Mouse (Mus musculus) midbrain, postnatal 0 days (tissue): ENCODE measurements around the gene Slc25a33. TPM values are rescaled to one million over a fixed set of nuclear protein-coding genes. Genes with fewer than 3 reads are reported as not detected.

Experiments
- ATAC-seq: fragments of 200-750 bp; cut with Nextera tagmentation; 2 replicates; pipeline ENCODE4 v1.8.0; 2017; ENCODE audit warnings: moderate number of reproducible peaks, mild to moderate bottlenecking, moderate TSS enrichment, moderate library complexity; ENCODE audit not compliant: low FRiP score
- DNase-seq: peaks from one replicate; pipeline ENCODE4 v3.0.0-alpha.2; 2015; ENCODE audit warnings: low spot score
- H3K27ac ChIP-seq: fragments of 300-500 bp; sonication (generic); 2 replicates; pipeline ENCODE4 v1.5.1; 2014; ENCODE audit warnings: low read depth, mild to moderate bottlenecking, low read length, mixed read lengths
- H3K27me3 ChIP-seq: fragments of 300-500 bp; sonication (generic); 2 replicates; pipeline ENCODE4 v1.6.1; 2014; ENCODE audit warnings: low read length, control low read depth, mixed read lengths; ENCODE audit not compliant: insufficient read depth
- H3K36me3 ChIP-seq: fragments of 300-500 bp; sonication (generic); 2 replicates; pipeline ENCODE4 v1.6.1; 2014; ENCODE audit warnings: low read length, control low read depth, mixed read lengths; ENCODE audit not compliant: insufficient read depth
- H3K4me1 ChIP-seq: fragments of 300-500 bp; sonication (generic); 2 replicates; pipeline ENCODE4 v1.6.1; 2014; ENCODE audit warnings: mild to moderate bottlenecking, control low read depth, antibody characterized with exemption, low read length, mixed read lengths; ENCODE audit not compliant: insufficient read depth
- H3K4me2 ChIP-seq: fragments of 300-500 bp; sonication (generic); 2 replicates; pipeline ENCODE4 v1.6.1; 2014; ENCODE audit warnings: low read depth, mild to moderate bottlenecking, low read length, mixed read lengths; ENCODE audit not compliant: poor library complexity, severe bottlenecking
- H3K4me3 ChIP-seq: fragments of 300-500 bp; sonication (generic); 2 replicates; pipeline ENCODE4 v1.5.1; 2014; ENCODE audit warnings: low read depth, mild to moderate bottlenecking, low read length, moderate library complexity
- H3K9ac ChIP-seq: fragments of 300-500 bp; sonication (generic); replicated peaks from 2 replicates; pipeline ENCODE4 v1.6.1; 2014; ENCODE audit warnings: mild to moderate bottlenecking, low read length, moderate library complexity, mixed read lengths; ENCODE audit not compliant: poor library complexity, severe bottlenecking
- H3K9me3 ChIP-seq: fragments of 300-500 bp; sonication (generic); 2 replicates; pipeline ENCODE4 v1.6.1; 2016; ENCODE audit warnings: low read length, control low read depth
- CTCF ChIP-seq: IDR thresholded peaks from 2 replicates; pipeline ENCODE4 v1.5.1; 2016; ENCODE audit warnings: antibody characterized with exemption, mild to moderate bottlenecking
- WGBS: fragments of 180-500 bp; shearing (Covaris S2); extraction: QIAGEN DNeasy Blood & Tissue Kit; methylation state at CpG from one replicate; pipeline ENCODE4 v1.1.7; 2014; 5-methylcytosine and 5-hydroxymethylcytosine counted together
- polyA plus RNA-seq: library from polyadenylated mRNA; unstranded; fragments of >200 nt; fragmentation: Nextera tagmentation; extraction: Ambion mirVana; gene quantifications from 2 replicates; pipeline ENCODE4 v1.2.1, GENCODE M21; 2015
- total RNA-seq: library from RNA; depleted of rRNA; stranded (reverse); fragments of >200 nt; gene quantifications from 2 replicates; pipeline ENCODE4 v1.2.3, GENCODE M21; 2014

Gene Slc25a33
- total and polyA plus RNA-seq, 2 experiments from 2014 or later, result 16.6 to 32.7 TPM

DNA sequence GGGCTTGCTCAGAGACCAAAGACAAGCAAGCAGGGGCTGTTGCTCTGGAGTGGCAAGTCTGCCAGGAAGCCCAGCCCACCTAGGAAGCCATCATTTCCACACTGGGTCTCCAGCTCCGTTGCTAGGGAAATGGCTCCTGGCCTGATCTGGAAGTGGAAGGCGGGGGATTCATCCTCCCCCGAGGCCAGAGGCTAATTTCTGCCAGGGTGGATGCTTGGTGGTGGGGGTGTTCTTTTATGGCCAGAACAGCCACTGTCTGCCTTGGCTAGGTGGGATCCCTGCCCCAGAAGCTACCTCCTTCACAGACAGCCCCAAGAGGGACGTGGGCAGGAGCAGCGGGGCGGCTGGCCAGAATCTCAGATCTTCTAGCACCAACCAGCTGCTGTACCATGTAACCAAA is 40.3 kb downstream of the Slc25a33 start:
- 36% methylated on average over 6 of the region's 6 CpGs for WGBS
- DNase-seq (peak; percentile 69), ATAC-seq (no peak)
- H3K4me3 ChIP-seq, result no peak overlapping the region
- no peaks in the 10 kb centered on the region for H3K27me3 ChIP-seq
- peaks cover 26% of the 10 kb centered on the region for H3K36me3 ChIP-seq
- peak overlapping the region; percentile 31 for H3K4me2 ChIP-seq
- peak overlapping the region; percentile 21; the same call in 1 of the 2 replicates for H3K27ac ChIP-seq
- no peaks in the 10 kb centered on the region for H3K9me3 ChIP-seq
- H3K9ac ChIP-seq, result no peak overlapping the region; the same call in 1 of the 2 replicates
- TF ChIP-seq CTCF, result no peak
- H3K4me1 ChIP-seq, result peaks cover 34% of the 10 kb centered on the region

DNA sequence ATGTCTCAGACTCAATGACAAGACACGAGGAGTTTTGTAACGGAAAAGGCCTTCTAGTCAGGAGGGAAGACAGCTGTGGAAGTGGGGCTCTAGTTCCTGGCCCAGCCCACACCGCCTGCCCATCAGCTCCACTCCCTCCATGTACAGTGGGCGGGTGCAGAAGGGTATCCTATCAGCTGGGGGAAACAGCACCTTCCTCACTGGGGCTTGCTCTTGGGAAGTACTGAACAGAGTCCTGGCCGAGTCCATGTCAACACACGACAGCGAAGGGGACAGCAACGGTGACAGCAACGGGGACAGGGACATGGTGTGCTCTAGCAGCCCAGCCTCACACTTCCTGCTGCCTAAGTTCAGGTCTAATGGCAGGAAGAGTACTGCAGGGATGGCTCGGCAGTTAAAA is 41.3 kb downstream of the Slc25a33 start:
- Histone ChIP-seq H3K9ac (no peak overlapping the region), H3K4me3 (no peak overlapping the region), H3K27ac (no peak overlapping the region), H3K4me2 (no peak overlapping the region), H3K9me3 (no peaks in the 10 kb centered on the region), H3K36me3 (peaks cover 31% of the 10 kb centered on the region), H3K27me3 (no peaks in the 10 kb centered on the region), H3K4me1 (peaks cover 34% of the 10 kb centered on the region)
- ATAC-seq, result no peak
- TF ChIP-seq CTCF, result no peak
- WGBS, result 73% methylated on average over 10 of the region's 10 CpGs
- no peak for DNase-seq

DNA sequence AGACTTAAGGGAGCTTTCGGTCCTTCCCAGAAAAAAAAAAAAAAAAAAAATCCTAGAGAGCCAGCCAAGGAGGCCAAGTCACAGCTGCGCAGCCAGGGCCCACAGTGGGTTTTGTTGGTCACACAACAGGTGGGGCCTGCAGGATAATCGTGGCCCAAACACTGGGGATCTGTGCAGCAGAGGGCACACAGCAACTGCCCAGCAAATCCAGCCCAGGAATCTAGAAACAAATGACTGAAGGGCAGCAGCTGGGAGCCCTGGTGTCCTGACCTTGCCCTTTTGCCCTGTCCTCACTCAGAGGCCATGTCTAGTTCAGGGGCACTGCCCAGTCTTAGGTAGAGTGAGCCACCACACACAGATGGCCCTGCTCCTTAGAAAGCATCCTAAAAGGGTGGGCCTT is 41.8 kb downstream of the Slc25a33 start:
- peaks cover 36% of the 10 kb centered on the region for H3K36me3 ChIP-seq
- H3K27ac ChIP-seq, result no peak overlapping the region
- H3K4me2 ChIP-seq, result no peak overlapping the region
- H3K9me3 ChIP-seq, result no peaks in the 10 kb centered on the region
- H3K4me1 ChIP-seq, result peaks cover 34% of the 10 kb centered on the region
- H3K27me3 ChIP-seq, result no peaks in the 10 kb centered on the region
- WGBS, result 87% methylated on average over 3 of the region's 3 CpGs
- no peak for TF ChIP-seq CTCF
- H3K9ac ChIP-seq, result no peak overlapping the region
- ATAC-seq (no peak), DNase-seq (no peak)
- no peak overlapping the region for H3K4me3 ChIP-seq

DNA sequence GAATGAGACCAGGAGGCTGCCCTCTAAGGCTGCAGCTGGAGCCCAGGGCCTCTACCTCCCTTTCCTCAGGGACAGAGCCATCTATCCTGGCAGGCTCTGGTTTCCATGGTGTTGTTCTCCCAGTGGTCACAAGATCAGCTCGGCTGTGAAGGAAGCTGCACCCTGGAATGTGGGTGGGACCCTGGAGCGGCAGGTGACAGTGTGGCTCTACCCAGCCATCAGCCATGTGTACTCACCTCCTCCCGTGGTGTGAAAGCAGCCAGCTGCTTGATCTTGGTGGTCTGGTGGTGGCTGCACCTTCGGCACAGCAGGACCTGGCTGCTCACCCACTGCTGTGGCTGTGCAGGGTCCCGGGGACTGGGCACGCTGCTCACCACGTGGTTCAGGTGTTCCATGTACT is 43.2 kb downstream of the Slc25a33 start:
- H3K9ac ChIP-seq, result no peak overlapping the region
- peaks cover 25% of the 10 kb centered on the region for H3K4me1 ChIP-seq
- H3K4me2 ChIP-seq, result no peak overlapping the region
- H3K27me3 ChIP-seq, result no peaks in the 10 kb centered on the region
- H3K36me3 ChIP-seq, result peaks cover 50% of the 10 kb centered on the region
- TF ChIP-seq CTCF, result no peak
- WGBS, result 79% methylated on average over 7 of the region's 7 CpGs
- H3K9me3 ChIP-seq, result no peaks in the 10 kb centered on the region
- H3K27ac ChIP-seq, result no peak overlapping the region
- ATAC-seq (no peak), DNase-seq (no peak)
- no peak overlapping the region for H3K4me3 ChIP-seq

DNA sequence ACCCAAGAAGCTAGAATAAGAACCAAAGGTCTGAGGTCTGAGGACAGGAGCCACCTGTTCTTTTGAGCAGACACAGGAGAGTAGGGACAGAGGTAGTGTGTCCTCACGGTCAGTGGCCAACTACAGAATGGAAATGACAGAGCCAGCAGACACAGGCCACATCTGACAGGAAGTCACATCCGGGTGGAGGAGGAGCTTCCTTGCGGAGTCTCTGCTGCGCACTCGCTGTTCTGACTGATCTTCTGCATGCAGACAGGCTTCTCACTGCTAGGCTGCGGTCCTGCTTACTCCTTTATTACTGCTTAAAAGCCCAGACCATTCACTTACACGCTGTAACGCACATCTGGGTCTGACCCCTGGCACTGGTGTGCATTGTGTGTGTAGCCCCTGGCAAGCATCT is 45.3 kb downstream of the Slc25a33 start:
- TF ChIP-seq CTCF, result no peak
- peaks cover 5% of the 10 kb centered on the region; the same call in 1 of the 2 replicates for H3K4me1 ChIP-seq
- no peak for DNase-seq

DNA sequence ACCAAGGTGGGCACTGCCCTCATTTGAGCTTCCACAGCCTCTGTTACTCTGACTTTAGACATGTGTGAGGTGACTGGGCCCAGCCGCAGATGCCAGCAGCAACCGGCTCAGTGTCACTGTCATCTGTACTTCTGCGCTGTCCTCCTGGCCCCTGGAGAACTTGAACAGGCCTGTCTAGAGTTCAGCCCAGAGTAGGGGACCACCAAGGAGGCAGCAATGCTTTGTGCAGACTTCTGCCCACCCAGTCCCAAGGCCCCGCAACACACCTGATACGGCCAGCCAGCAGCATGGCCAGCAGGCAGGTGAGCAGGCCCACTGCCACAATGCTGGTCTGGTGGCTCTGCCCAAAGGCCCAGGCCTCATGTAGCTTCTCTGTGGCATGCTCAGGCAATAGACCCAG is 46.4 kb downstream of the Slc25a33 start:
- TF ChIP-seq CTCF, result no peak
- Histone ChIP-seq H3K27me3 (no peaks in the 10 kb centered on the region), H3K4me2 (no peak overlapping the region), H3K27ac (no peak overlapping the region), H3K9me3 (no peaks in the 10 kb centered on the region), H3K36me3 (peaks cover 53% of the 10 kb centered on the region), H3K4me1 (no peaks in the 10 kb centered on the region), H3K9ac (no peak overlapping the region), H3K4me3 (no peak overlapping the region)
- WGBS, result 98% methylated on average over 5 of the region's 5 CpGs
- DNase-seq, result no peak
- ATAC-seq, result no peak

More for the DNA sequence above, 45.3 kb downstream of the Slc25a33 start:
- H3K9ac ChIP-seq, result no peak overlapping the region
- peaks cover 53% of the 10 kb centered on the region for H3K36me3 ChIP-seq
- no peak for ATAC-seq
- WGBS, result 87% methylated on average over 8 of the region's 8 CpGs
- no peak overlapping the region for H3K4me3 ChIP-seq
- H3K9me3 ChIP-seq, result no peaks in the 10 kb centered on the region
- H3K4me2 ChIP-seq, result no peak overlapping the region
- H3K27me3 ChIP-seq, result no peaks in the 10 kb centered on the region
- no peak overlapping the region for H3K27ac ChIP-seq
